ENCODE assay signal across 21 mouse cellular contexts in the genomic region with DNA sequence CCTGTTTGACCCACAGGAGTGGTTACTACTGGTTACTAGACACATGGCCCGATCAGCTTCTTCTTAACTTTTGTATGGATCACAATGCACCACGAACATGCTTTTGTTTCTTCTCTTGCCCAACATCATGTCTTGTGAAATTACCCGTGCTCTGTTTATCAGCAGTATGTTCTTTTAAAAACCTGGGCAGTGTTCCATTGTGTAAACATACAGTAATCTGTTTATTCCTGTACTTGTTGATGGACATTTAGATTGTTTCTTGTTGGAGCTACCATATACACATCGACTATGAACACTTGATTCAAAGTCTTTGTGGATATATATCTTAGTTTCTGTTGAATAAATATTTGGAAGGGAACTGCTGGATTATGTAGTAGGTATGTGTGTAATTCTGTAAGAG. TPM values are rescaled to one million over a fixed set of nuclear protein-coding genes. Genes with fewer than 3 reads are reported as not detected.
A peak's percentile ranks its signal among the peaks of the same experiment; 100 is the strongest.
DNase-seq lines count a peak whose midpoint lies in the region; ATAC-seq and TF ChIP-seq lines count a peak whose summit lies in the region.
"Had no signal": no experiment of that assay in that cellular context is flagged by ENCODE, and none has a peak within 500 bp of the region (broad histone marks: within the 10 kb centered on the region; RNA-seq: fewer than 3 reads in every experiment).

No protein-coding gene starts in this region.

- no peak overlapping the region for H3K4me2 ChIP-seq in liver, embryonic 11.5 days
- no peak overlapping the region for H3K4me2 ChIP-seq in lung, embryonic 16.5 days (ENCODE audit: low read depth, low read length)
- H3K4me2 ChIP-seq: forebrain, embryonic 13.5 days; hindbrain, embryonic 12.5 days had no signal

- no peak for TF ChIP-seq CTCF in liver, adult 2 months (IDR thresholded peaks at IDR 0.05; ENCODE audit: low read depth, low read length)

- ATAC-seq in liver, embryonic 11.5 days (replicated peaks; ENCODE audit: low FRiP score), result no peak
- ATAC-seq in lung, embryonic 16.5 days (ENCODE audit: low read depth), result peak; percentile 89
- ATAC-seq: activated CD4-positive, CD25-positive, alpha-beta regulatory T cell, adult 4 months; forebrain, embryonic 13.5 days; forebrain, postnatal 0 days; Patski had no signal

- H3K4me1 ChIP-seq in liver, adult 2 months (ENCODE audit: control insufficient read depth, insufficient read depth, low read length), result peaks cover 2% of the 10 kb centered on the region
- no peaks in the 10 kb centered on the region for H3K4me1 ChIP-seq in liver, embryonic 11.5 days (replicated peaks; ENCODE audit: control insufficient read depth, insufficient read depth, low read length)
- no peaks in the 10 kb centered on the region for H3K4me1 ChIP-seq in lung, embryonic 16.5 days (replicated peaks; ENCODE audit: control insufficient read depth, insufficient read depth, low read length)
- H3K4me1 ChIP-seq: embryonic facial prominence, embryonic 10.5 days; forebrain, embryonic 13.5 days; heart, embryonic 10.5 days; hindbrain, embryonic 12.5 days had no signal

- no peaks in the 10 kb centered on the region for H3K9me3 ChIP-seq in liver, embryonic 11.5 days (ENCODE audit: control insufficient read depth, low read length)
- H3K9me3 ChIP-seq in lung, embryonic 16.5 days (ENCODE audit: control insufficient read depth, low read length), result no peaks in the 10 kb centered on the region
- H3K9me3 ChIP-seq: embryonic facial prominence, embryonic 10.5 days; forebrain, embryonic 13.5 days; heart, embryonic 10.5 days; hindbrain, embryonic 12.5 days had no signal

- no peaks in the 10 kb centered on the region for H3K27me3 ChIP-seq in liver, adult 2 months (ENCODE audit: control insufficient read depth, insufficient read depth, low read length)
- H3K27me3 ChIP-seq in liver, embryonic 11.5 days (replicated peaks; ENCODE audit: control insufficient read depth, insufficient read depth, low read length), result no peaks in the 10 kb centered on the region
- no peaks in the 10 kb centered on the region for H3K27me3 ChIP-seq in lung, embryonic 16.5 days (ENCODE audit: control insufficient read depth, insufficient read depth, low read depth, low read length)
- H3K27me3 ChIP-seq: forebrain, embryonic 13.5 days; hindbrain, embryonic 12.5 days; Patski had no signal

- H3K79me2 ChIP-seq in liver, adult 2 months (ENCODE audit: control insufficient read depth, insufficient read depth, low read length), result no peaks in the 10 kb centered on the region

- no peak overlapping the region for H3K9ac ChIP-seq in liver, adult 2 months (ENCODE audit: low read depth, low read length)
- H3K9ac ChIP-seq in liver, embryonic 11.5 days (ENCODE audit: low read depth, low read length), result no peak overlapping the region
- no peak overlapping the region for H3K9ac ChIP-seq in lung, embryonic 16.5 days (ENCODE audit: low read length)
- H3K9ac ChIP-seq: forebrain, embryonic 13.5 days; forebrain, postnatal 0 days; hindbrain, embryonic 12.5 days had no signal

- no peak overlapping the region for H3K4me3 ChIP-seq in liver, adult 2 months (ENCODE audit: insufficient read depth, low read depth, low read length)
- H3K4me3 ChIP-seq in liver, embryonic 11.5 days (ENCODE audit: low read depth, low read length), result no peak overlapping the region
- no peak overlapping the region for H3K4me3 ChIP-seq in lung, embryonic 16.5 days (ENCODE audit: low read length)
- H3K4me3 ChIP-seq: embryonic facial prominence, embryonic 10.5 days; forebrain, embryonic 13.5 days; heart, embryonic 10.5 days; hindbrain, embryonic 12.5 days had no signal

- no peak for TF ChIP-seq POLR2A in liver, adult 2 months (IDR thresholded peaks at IDR 0.05; ENCODE audit: extremely low read depth, insufficient read depth, low read length)

- WGBS in liver, adult 2 months, result 21% methylated on average over 4 of the region's 4 CpGs
- WGBS in liver, embryonic 11.5 days, result 77% methylated on average over 4 of the region's 4 CpGs
- WGBS in lung, embryonic 16.5 days, result 31% methylated on average over 4 of the region's 4 CpGs

- DNase-seq in liver, adult 2 months (ENCODE audit: extremely low read depth, low read depth, low spot score), result peak; percentile 76
- DNase-seq in liver, embryonic 11.5 days (ENCODE audit: low spot score), result no peak
- DNase-seq in lung, postnatal 4 days, result no peak
- peak; percentile 68 for DNase-seq in lung, postnatal 25 days (ENCODE audit: low spot score)
- no peak for DNase-seq in right cerebral cortex, postnatal 4 days
- no peak for DNase-seq in right cerebral cortex, adult 2 months (ENCODE audit: low spot score in 2 of 2)
- DNase-seq: adrenal gland, adult 8-10 months; adrenal gland, postnatal 36 days; cerebellum, postnatal 10 days; forebrain, postnatal 0 days; gastrocnemius, postnatal 14 days; heart, adult 18-20 months; heart, postnatal 10 days; heart, postnatal 4 days had no signal

- no peak overlapping the region for H3K27ac ChIP-seq in liver, adult 2 months (replicated peaks; ENCODE audit: insufficient read depth, low read depth, low read length)
- no peak overlapping the region for H3K27ac ChIP-seq in liver, embryonic 11.5 days (ENCODE audit: low read depth, low read length)
- H3K27ac ChIP-seq in lung, embryonic 16.5 days (ENCODE audit: low read length), result peak overlapping the region; percentile 58
- H3K27ac ChIP-seq: embryonic facial prominence, embryonic 10.5 days; forebrain, embryonic 13.5 days; heart, embryonic 10.5 days; hindbrain, embryonic 12.5 days had no signal

- no peaks in the 10 kb centered on the region for H3K36me3 ChIP-seq in liver, adult 2 months (ENCODE audit: control insufficient read depth, insufficient read depth, low read length)
- no peaks in the 10 kb centered on the region for H3K36me3 ChIP-seq in liver, embryonic 11.5 days (ENCODE audit: control insufficient read depth, insufficient read depth, low read length)
- H3K36me3 ChIP-seq in lung, embryonic 16.5 days (ENCODE audit: control insufficient read depth, insufficient read depth, low read length), result no peaks in the 10 kb centered on the region
- H3K36me3 ChIP-seq: embryonic facial prominence, embryonic 10.5 days; heart, embryonic 10.5 days; hindbrain, embryonic 12.5 days had no signal

RNA-seq across cellular contexts. Expression of a gene that starts 31.8 kb away (rescaled TPM):
- total RNA-seq in liver, adult 2 months (2014; rRNA removed), result 12.4 and 14.4 TPM in 2 replicates
- polyA plus RNA-seq in liver, adult 2 months (2012; rRNA removed), result 7.3 and 10.9 TPM in 2 replicates
- polyA plus RNA-seq in liver, embryonic 11.5 days (2014; fragmentation: Nextera tagmentation; extraction: Ambion mirVana), result 28.6 and 30.3 TPM in 2 replicates
- 76.1 and 83.5 TPM in 2 replicates for polyA plus RNA-seq in lung, embryonic 16.5 days (2015; fragmentation: Nextera tagmentation; extraction: Ambion mirVana)

Comparison
In these comparisons a context has a peak if more than half of its experiments do, and no peak if none do; other contexts are left out.
1. DNase-seq: peak in liver, adult 2 months (single experiment) and lung, postnatal 25 days (single experiment); none in liver, embryonic 11.5 days (single experiment), lung, postnatal 4 days (0 of 2), right cerebral cortex, postnatal 4 days (single experiment) and right cerebral cortex, adult 2 months (0 of 2).